Mouse (Mus musculus) E14TG2a.4 (cell line): ENCODE measurements around the gene Ikzf3.

Source experiments
- H3K27me3 ChIP-seq: 2 replicates; pipeline ENCODE4 v1.6.1; 2014; ENCODE audit warnings: low read length, control low read depth; ENCODE audit not compliant: insufficient read depth
- H3K36me3 ChIP-seq: 2 replicates; pipeline ENCODE4 v1.6.1; 2014; ENCODE audit warnings: low read length, control low read depth; ENCODE audit not compliant: insufficient read depth
- H3K4me1 ChIP-seq: replicated peaks from 2 replicates; pipeline ENCODE4 v1.6.1; 2014; ENCODE audit warnings: low read depth, low read length, control low read depth
- H3K4me3 ChIP-seq: replicated peaks from 2 replicates; pipeline ENCODE4 v1.5.1; 2014; ENCODE audit warnings: mild to moderate bottlenecking, low read length
- H3K9me3 ChIP-seq: 2 replicates; pipeline ENCODE4 v1.6.1; 2014; ENCODE audit warnings: low read length, control low read depth
- CTCF ChIP-seq: conservative IDR thresholded peaks from 2 replicates; pipeline ENCODE4 v1.5.1; 2014; ENCODE audit warnings: low read length
- NANOG ChIP-seq: IDR thresholded peaks from 2 replicates; pipeline ENCODE4 v1.6.1; 2014; ENCODE audit warnings: borderline replicate concordance, low read length, mixed read lengths
- POU5F1 ChIP-seq: IDR thresholded peaks from 2 replicates; pipeline ENCODE4 v1.6.1; 2014; ENCODE audit warnings: low read length, borderline replicate concordance

Ikzf3 gene

DNA sequence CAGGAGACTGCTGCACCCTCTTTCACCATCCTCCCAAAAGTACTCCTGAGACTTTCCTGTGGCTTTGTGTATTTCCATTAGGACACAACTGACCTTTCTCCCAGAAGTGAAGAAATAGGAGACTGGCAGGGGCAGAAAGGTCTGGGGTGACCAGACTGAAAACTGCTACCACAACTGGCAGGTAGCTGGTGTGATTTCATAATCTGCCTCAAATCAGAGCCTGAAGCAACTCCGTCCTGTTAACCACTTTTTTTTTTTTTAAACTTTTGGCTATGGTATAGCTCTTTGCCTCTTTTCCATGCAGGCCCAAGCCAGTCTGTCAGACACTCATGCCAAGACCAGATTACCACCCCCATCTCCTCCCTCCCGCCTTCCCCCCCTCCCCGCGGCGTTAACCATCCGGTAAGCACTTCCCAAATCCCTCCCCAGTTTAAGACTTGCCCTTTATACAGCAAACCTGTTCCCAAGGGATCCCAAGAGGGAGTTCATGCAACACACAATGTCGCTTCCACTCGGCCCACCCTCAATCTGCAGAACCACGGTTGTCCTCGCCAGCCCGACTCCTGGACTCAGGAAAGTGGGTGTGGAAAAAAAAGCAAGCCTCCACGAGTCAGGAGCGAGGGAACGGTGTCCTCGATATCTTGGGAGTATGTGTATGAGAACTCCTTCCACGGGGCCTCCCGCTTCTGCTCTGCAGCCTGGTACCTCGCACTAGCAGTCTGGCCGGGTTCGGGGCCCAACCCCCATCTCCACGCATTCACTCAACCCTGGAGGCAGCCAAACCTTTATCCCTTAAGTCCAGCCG is 40.5 kb upstream of the Ikzf3 start:
- Histone ChIP-seq H3K36me3 (peaks cover 32% of the 10 kb centered on the region), H3K4me3 (peak overlapping the region; percentile 93)
- no peak for TF ChIP-seq CTCF
- no peak for TF ChIP-seq POU5F1
- TF ChIP-seq NANOG: no peak

DNA sequence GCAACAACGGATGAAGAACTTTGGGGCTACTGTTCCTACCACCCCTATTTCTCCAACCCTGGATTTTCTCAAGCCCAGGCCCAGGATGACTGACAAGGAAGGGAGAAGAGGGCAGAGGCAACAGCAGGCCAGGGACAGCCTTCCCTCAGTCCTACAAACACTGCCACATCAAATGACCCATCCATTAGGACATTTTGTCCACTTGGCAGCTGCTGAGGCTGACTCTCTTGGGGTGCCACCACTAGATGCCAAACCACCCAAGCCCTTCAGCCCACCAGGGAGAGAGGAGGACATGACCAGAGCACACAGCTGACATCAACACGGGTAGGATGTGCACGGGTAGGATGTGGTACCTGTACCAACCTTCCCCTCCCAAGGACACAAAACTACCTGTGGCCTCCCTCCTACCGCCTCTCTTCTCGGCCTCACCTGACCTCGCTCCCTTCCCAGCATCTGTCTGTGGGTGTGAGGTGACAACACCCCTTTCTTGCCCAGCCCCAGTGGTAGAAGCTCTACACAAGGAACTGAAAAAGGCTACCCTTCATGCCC is 38.9 kb upstream of the Ikzf3 start:
- Histone ChIP-seq H3K4me1 (peaks cover 86% of the 10 kb centered on the region), H3K9me3 (no peaks in the 10 kb centered on the region), H3K27me3 (no peaks in the 10 kb centered on the region), H3K36me3 (peaks cover 32% of the 10 kb centered on the region), H3K4me3 (no peak overlapping the region)
- TF ChIP-seq NANOG: no peak
- no peak for TF ChIP-seq CTCF
- no peak for TF ChIP-seq POU5F1

More for the DNA sequence above, 40.5 kb upstream of the Ikzf3 start:
- Histone ChIP-seq H3K4me1 (peaks cover 78% of the 10 kb centered on the region), H3K9me3 (no peaks in the 10 kb centered on the region), H3K27me3 (no peaks in the 10 kb centered on the region)

DNA sequence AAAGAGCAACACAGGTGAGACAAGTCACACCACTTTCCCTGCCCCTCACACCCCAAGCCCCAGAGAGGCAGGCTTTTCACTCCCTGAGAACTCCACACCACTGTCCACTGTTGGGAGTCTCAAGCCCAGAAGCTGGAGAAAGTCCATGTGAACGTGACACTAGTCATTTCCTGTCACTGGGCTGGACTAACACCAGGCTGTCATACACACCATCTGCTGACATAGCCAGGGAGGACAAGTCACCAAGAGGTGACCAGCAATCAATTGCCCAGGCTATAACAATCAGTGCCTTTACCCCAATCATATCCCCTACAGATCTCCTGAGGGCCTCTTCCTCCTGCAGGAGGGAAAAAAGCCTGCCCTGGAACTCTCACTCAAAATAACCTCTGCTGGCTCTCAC is 38.3 kb upstream of the Ikzf3 start:
- Histone ChIP-seq H3K36me3 (peaks cover 32% of the 10 kb centered on the region), H3K4me3 (no peak overlapping the region), H3K27me3 (no peaks in the 10 kb centered on the region), H3K9me3 (no peaks in the 10 kb centered on the region), H3K4me1 (peaks cover 86% of the 10 kb centered on the region)
- no peak for TF ChIP-seq CTCF

GRCm38 (mm10) chr11:98583571-98583970 is 37.7 kb upstream of the Ikzf3 start:
- Histone ChIP-seq H3K4me3 (no peak overlapping the region), H3K9me3 (no peaks in the 10 kb centered on the region), H3K36me3 (peaks cover 32% of the 10 kb centered on the region), H3K4me1 (peaks cover 84% of the 10 kb centered on the region), H3K27me3 (no peaks in the 10 kb centered on the region)
- TF ChIP-seq NANOG (no peak), POU5F1 (no peak), CTCF (0 out of 2 replicates have a peak, but pooled peaks have one; percentile 8)

DNA sequence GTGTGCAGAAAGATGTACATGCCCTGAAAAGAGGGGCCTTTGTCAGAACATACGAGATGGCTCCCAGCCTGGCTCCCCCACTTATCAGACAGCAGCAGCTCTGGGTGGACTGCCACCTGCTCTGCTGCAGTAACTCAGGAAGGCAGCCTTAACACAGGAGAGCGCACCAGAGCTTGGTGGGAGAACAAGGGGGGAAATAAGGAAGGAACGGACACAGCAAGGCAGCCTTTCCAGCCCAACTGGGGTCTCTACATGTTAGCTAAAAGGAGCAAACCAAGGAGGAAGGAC is 37.4 kb upstream of the Ikzf3 start:
- TF ChIP-seq POU5F1: no peak
- no peak for TF ChIP-seq NANOG
- no peak for TF ChIP-seq CTCF
- Histone ChIP-seq H3K36me3 (peaks cover 32% of the 10 kb centered on the region), H3K4me3 (no peak overlapping the region), H3K9me3 (no peaks in the 10 kb centered on the region), H3K27me3 (no peaks in the 10 kb centered on the region), H3K4me1 (peaks cover 80% of the 10 kb centered on the region)

GRCm38 (mm10) chr11:98582551-98583264 is 36.9 kb upstream of the Ikzf3 start:
- Histone ChIP-seq H3K27me3 (no peaks in the 10 kb centered on the region), H3K9me3 (no peaks in the 10 kb centered on the region), H3K4me3 (peak overlapping the region; percentile 49; the same call in 1 of the 2 replicates), H3K36me3 (peaks cover 32% of the 10 kb centered on the region), H3K4me1 (peaks cover 75% of the 10 kb centered on the region)
- TF ChIP-seq CTCF: no peak
- TF ChIP-seq POU5F1: no peak
- no peak for TF ChIP-seq NANOG

GRCm38 (mm10) chr11:98582030-98582388 is 36.2 kb upstream of the Ikzf3 start:
- H3K36me3 ChIP-seq: peaks cover 32% of the 10 kb centered on the region
- H3K4me3 ChIP-seq: peak overlapping the region; percentile 49
- H3K4me1 ChIP-seq: peaks cover 70% of the 10 kb centered on the region
- H3K27me3 ChIP-seq: no peaks in the 10 kb centered on the region
- no peak for TF ChIP-seq NANOG
- TF ChIP-seq CTCF: no peak
- no peak for TF ChIP-seq POU5F1
- H3K9me3 ChIP-seq: no peaks in the 10 kb centered on the region

DNA sequence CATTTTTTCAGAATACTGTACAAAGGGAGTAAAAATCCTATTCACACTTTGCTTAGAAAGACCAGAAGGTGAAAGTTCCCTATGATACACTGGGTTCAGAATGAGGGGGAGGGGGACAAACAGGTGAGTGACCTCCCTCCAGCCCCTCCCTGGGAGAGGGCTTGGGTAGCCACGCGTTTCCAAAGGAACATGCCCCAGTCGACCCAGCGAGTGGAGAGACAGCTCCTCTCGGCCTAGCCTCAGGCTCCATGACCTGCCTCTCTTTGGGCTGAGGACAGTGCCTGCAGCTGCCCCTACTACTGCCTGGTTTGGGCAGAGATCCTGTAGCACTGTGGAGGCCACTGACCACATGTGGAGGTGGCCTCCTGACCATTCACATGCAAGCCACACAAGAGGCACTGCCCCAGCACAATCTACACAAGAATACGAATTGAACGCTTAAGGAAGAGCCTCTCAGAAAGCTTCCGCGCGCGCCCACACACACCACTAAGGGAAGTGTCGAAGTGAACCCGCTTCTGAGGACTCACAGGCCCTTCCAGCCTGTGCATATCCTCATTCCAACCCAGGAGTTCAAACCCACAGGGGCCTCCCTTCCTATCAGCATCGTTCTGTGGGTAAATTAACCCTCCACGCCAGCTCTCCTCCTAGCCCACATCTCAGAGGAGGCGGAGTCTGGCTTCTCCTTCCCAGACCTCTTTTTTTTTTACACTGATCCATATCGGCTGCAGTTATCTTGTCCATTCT is 35.6 kb upstream of the Ikzf3 start:
- TF ChIP-seq CTCF (no peak), NANOG (peak; percentile 11; the same call in 1 of the 2 replicates), POU5F1 (no peak)
- H3K9me3 ChIP-seq: no peaks in the 10 kb centered on the region
- peaks cover 32% of the 10 kb centered on the region for H3K36me3 ChIP-seq
- H3K27me3 ChIP-seq: no peaks in the 10 kb centered on the region
- peaks cover 69% of the 10 kb centered on the region for H3K4me1 ChIP-seq
- H3K4me3 ChIP-seq: peak overlapping the region; percentile 49
